Mouse (Mus musculus): ENCODE data around the gene Nln.

The Nln gene

GRCm38 (mm10) chr13:104109288-104109815, at the start of gene Nln, which contains the start of gene Sgtb:
Gene Nln, minus strand, starts transcription at chr13:104109614.
Gene Sgtb, plus strand, starts transcription at chr13:104109741.
- DNase-seq (ENCODE audit: low spot score) = peak; percentile 89

GRCm38 (mm10) chr13:104155686-104156085, 46.3 kb upstream of the Nln start:
- no peak for DNase-seq (ENCODE audit: low spot score)

GRCm38 (mm10) chr13:104155106-104155505, 45.7 kb upstream of the Nln start:
- DNase-seq (ENCODE audit: low spot score) = no peak

GRCm38 (mm10) chr13:104154180-104154579, 44.8 kb upstream of the Nln start:
- DNase-seq (ENCODE audit: low spot score) = no peak

- DNase-seq (ENCODE audit: low spot score) = peak; percentile 67
Measured at GRCm38 (mm10) chr13:104145646-104146045, 36.2 kb upstream of the Nln start.

DNA sequence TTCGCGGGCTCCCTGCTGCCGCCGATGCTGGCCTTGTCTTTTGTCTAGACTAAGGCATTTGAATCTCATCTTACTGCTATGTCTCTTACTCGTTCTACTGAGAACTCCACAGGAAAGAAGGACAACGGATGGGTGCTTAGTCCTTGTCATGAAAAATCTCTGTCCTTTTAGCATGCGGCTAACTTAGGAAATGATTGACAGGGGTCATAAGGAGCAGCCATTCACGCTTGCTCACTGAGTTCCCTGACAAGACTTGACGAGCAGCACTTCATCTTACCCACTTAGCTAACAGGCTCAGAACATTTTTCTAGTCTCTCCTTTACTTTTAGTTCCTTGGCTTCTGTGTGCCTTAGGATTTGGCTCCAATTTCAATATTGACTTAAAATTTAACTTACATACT, 35.5 kb upstream of the Nln start:
- no peak for DNase-seq (ENCODE audit: low spot score)

DNA sequence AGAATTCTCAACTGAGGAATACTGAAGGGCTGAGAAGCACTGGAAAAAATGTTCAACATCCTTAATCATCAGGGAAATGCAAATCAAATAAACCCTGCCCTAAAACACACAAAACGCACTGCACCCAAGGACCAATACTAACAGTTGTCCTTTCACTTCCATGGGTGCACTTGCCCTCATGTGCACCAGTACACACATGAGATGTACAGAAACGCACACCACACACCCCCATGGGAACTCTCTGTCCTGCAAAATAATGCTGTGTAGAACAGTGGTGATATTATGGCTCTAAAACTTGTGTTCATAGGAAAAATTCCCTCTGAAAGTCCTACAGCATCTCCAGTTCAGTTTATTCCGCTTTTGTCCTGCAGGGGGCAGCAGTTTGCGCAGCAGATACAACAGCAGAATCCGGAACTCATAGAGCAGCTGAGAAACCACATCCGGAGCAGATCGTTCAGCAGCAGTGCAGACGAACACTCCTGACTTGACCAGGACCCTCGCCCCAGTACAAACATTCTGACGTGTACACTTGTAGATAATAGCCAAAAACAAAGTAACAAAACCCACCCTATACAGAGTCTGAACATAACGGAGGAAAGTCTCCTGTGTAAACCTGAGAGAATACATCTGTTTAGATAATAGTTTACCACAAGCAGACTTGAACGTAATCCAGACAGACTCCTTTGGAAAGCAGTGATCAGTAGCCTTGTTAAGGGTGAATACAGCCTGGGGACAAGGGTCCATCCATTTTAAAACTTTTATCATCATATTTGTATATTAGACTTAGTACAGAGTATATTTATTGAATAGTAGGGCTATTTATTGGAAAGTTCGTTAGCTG, 30.2 kb upstream of the Nln start:
- DNase-seq (ENCODE audit: low spot score) = peak; percentile 80

- no peak for DNase-seq (ENCODE audit: low spot score)
Measured at GRCm38 (mm10) chr13:104134510-104135085, 25.2 kb upstream of the Nln start.

- DNase-seq (ENCODE audit: low spot score) = peak; percentile 53
Measured at GRCm38 (mm10) chr13:104132561-104132960, 23.1 kb upstream of the Nln start.

DNA sequence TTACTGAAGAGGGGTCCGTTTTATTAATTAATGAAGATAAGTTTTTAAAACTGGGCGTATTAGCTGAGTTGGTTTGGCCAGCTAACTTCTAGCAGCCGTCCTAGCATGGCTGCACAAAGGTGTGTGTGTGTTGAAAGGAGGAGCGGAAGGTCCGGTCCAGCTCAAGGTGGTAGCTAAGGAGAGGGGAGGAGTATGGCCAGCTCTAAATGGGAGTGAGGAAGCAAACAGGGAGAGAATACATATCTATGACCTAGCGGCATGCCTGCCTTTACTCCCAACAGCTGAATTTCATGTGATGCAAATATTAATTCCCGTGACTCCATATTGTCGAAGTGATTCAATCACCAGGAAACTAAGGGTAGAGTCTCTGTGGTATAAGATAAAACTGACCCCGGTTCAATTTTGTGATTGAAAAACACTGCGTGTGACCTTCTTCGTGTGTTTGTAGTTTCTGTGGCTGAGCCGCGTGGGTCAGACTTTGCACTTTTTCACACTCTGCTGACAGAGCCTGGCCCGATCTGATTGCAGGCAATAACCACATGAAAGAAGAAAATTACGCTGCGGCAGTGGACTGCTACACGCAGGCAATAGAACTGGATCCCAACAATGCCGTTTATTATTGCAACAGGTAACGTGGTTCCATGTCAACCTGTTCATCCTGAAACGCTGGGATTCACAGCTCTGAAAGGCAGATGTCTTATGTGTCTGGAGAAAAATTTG, 14.4 kb upstream of the Nln start:
- no peak for DNase-seq (ENCODE audit: low spot score)

- DNase-seq (ENCODE audit: low spot score) = no peak
Measured at GRCm38 (mm10) chr13:104122078-104122840, 12.8 kb upstream of the Nln start.

- peak; percentile 54 for DNase-seq (ENCODE audit: low spot score)
Measured at GRCm38 (mm10) chr13:104114827-104115226, 5.4 kb upstream of the Nln start.

GRCm38 (mm10) chr13:104113782-104114181, 4.4 kb upstream of the Nln start:
- DNase-seq (ENCODE audit: low spot score) = no peak

- no peak for DNase-seq (ENCODE audit: low spot score)
Measured at GRCm38 (mm10) chr13:104112266-104112900, 3.0 kb upstream of the Nln start.

- no peak for DNase-seq (ENCODE audit: low spot score)
Measured at GRCm38 (mm10) chr13:104110526-104110925, 1.1 kb upstream of the Nln start.

DNA sequence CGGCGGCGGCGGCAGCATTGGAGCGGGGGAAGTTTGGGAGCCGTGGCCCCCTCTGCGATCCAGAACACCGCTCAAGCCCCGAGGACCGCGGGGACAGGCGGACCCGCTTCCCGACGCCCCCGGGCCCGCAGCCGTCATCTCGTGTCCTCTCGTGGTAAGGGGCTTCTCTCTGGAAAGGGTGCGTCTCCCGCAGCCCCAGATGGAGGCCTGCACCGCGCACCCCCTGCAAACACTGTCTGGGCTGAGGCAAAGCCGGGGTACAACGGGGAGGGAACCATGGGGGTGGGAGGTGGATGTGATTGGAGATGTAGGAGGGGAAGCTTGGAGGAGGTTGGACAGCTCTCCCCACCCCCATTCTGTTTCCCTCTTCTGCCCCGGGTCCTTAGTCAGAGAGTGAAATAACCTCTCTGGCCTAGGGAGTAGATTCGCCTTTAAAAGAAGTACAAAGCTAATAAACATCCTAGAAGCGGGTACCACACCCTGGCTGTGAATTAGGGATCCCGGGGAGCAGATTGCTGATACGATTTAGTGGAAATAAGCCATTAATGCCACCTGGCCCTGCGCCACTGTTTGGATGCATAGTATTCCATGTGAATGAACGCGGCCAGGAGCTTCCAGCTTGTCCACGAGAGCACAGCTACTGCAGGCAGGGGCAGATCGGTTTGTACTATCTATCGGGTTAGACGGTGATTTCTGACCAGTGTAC, 555 bp upstream of the Nln start:
- peak; percentile 62 for DNase-seq (ENCODE audit: low spot score)

DNA sequence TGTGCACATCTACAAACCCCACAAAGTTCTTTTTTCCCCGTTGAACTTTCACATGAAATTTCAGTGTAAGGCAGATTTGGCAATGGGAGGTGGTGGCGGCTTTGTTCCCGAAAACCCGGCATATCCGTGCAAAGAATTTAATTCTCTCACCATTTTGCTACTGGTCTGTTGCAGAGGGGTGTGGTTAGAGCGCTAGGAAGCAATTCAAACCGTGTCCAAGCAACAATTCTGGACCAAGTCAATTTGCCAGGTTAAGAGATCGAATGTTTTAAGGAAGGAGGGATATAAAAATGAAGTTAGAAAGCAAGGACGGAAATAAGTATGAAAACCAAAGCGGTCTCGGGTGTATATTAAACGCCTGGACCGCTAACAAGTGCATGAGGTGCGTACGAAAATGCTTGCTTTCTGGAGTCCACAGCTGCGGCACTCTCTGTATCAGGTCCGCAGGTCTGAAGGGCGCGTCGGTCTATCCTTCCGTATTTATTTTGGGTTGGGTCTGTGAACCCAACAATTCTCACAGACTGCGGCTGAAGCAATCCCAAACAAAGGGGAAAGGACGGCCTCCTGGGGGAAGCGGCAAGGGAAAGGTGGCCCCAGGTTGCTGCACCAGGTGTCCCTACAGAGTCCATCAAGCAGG, 645 bp downstream of the Nln start:
- peak; percentile 68 for DNase-seq (ENCODE audit: low spot score)

GRCm38 (mm10) chr13:104101606-104102235, 7.7 kb downstream of the Nln start:
- DNase-seq (ENCODE audit: low spot score) = no peak

- no peak for DNase-seq (ENCODE audit: low spot score)
Measured at GRCm38 (mm10) chr13:104100416-104100815, 9.0 kb downstream of the Nln start.

GRCm38 (mm10) chr13:104097190-104097589, 12.2 kb downstream of the Nln start:
- DNase-seq (ENCODE audit: low spot score) = no peak
